In the genomic region with DNA sequence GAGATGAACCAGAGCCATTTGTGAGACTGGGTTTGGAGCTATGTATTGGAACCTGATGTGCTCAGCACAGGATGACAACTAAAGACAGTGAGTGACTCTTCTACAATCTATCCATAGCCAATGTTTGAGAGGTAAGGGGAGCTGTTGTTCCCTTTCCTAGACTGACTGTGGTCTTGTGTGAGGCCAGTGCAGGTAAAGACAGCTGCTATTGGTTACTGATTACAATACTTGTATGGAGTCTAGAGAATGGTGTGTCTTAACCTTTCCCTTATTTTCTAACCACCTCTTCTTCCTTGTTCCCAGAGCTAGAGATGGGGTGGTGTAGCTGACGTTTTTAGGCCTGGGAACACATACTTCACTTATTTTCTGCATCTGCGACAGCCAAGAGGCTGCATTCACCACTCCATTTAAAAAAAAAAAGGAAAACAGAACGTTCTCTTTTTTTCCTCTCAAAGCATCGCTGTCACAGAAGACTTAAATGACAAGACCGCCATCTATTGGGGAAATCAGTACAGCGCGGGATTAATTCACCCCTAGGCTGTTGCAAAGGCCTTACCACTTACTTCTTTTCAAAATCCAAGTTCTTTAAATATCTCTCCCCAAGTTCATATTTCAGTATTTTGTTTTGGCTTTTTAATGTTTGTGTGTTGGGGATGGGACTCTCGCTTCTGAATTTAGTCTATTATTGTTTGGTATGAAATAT, we compare ENCODE assay signal across 8 mouse cellular contexts. TPM values are rescaled to one million over a fixed set of nuclear protein-coding genes. Genes with fewer than 3 reads are reported as not detected.
DNase-seq lines count a peak whose midpoint lies in the region; ATAC-seq and TF ChIP-seq lines count a peak whose summit lies in the region.

No protein-coding gene starts in this region.

- H3K4me2 ChIP-seq in CH12.LX (ENCODE audit: insufficient read depth, low read depth, poor library complexity, severe bottlenecking): peak overlapping the region; percentile 95
- H3K4me2 ChIP-seq in heart, embryonic 16.5 days (ENCODE audit: low read depth, low read length): peak overlapping the region; percentile 92
- peak overlapping the region; percentile 91 for H3K4me2 ChIP-seq in liver, embryonic 15.5 days

- peak overlapping the region in 2 of 3 experiments; percentile 34 to 72 for H3K4me3 ChIP-seq in CH12.LX (replicated peaks in 1 of 3; ENCODE audit: low read depth in 2 of 3, low read length in 2 of 3, poor library complexity in 1 of 3)
- peak overlapping the region; percentile 69 for H3K4me3 ChIP-seq in erythroblast, embryonic 14.5 days (replicated peaks)
- H3K4me3 ChIP-seq in heart, embryonic 16.5 days (ENCODE audit: low read length): peak overlapping the region; percentile 64
- peak overlapping the region; percentile 68 for H3K4me3 ChIP-seq in liver, embryonic 15.5 days (replicated peaks)

- TF ChIP-seq POLR2A in CH12.LX (IDR thresholded peaks at IDR 0.05; ENCODE audit: low read depth, low read length): no peak; the same call in 1 of the 2 replicates
- no peak for TF ChIP-seq POLR2A in brain, embryonic 14.5 days (IDR thresholded peaks at IDR 0.05; ENCODE audit: borderline replicate concordance, extremely low read depth, insufficient read depth, insufficient read length, poor library complexity, severe bottlenecking)

- peak overlapping the region; percentile 79; the same call in 1 of the 2 replicates for H3K9ac ChIP-seq in CH12.LX (ENCODE audit: insufficient read depth, low read depth)
- H3K9ac ChIP-seq in heart, embryonic 16.5 days (ENCODE audit: low read length): peak overlapping the region; percentile 73
- no peak overlapping the region for H3K9ac ChIP-seq in liver, embryonic 15.5 days

- dilution Hi-C loops in CH12.LX (cut with MboI; ENCODE audit: extremely low pct_ligation_motif_present, extremely low pct_unique_long_range_greater_than_20kb, low sequenced_read_pairs): no loop called here

- no peak; the same call in 1 of the 2 replicates for ATAC-seq in heart, embryonic 16.5 days (replicated peaks; ENCODE audit: extremely low read depth, insufficient read depth, low FRiP score)
- peak; percentile 53; the same call in 1 of the 2 replicates for ATAC-seq in liver, embryonic 15.5 days (ENCODE audit: insufficient read depth)

- no peaks in the 10 kb centered on the region for H3K27me3 ChIP-seq in CH12.LX (replicated peaks)
- H3K27me3 ChIP-seq in erythroblast, embryonic 14.5 days (ENCODE audit: control insufficient read depth): no peaks in the 10 kb centered on the region
- no peaks in the 10 kb centered on the region for H3K27me3 ChIP-seq in heart, embryonic 16.5 days (ENCODE audit: control insufficient read depth, insufficient read depth, low read length)
- no peaks in the 10 kb centered on the region for H3K27me3 ChIP-seq in liver, embryonic 15.5 days

- TF ChIP-seq EP300 in CH12.LX (IDR thresholded peaks at IDR 0.05; ENCODE audit: low read length): peak; percentile 51

- peak overlapping the region; percentile 28 for H3K27ac ChIP-seq in CH12.LX (ENCODE audit: insufficient read depth, low read depth)
- H3K27ac ChIP-seq in heart, embryonic 16.5 days (ENCODE audit: low read length): peak overlapping the region; percentile 84
- H3K27ac ChIP-seq in liver, embryonic 15.5 days (replicated peaks): 0 out of 2 replicates have a peak overlapping the region, but pooled peaks have one; percentile 73

- 2% methylated on average over 8 of the region's 8 CpGs for WGBS in heart, embryonic 16.5 days
- WGBS in liver, embryonic 15.5 days (ENCODE audit: insufficient replicate concordance): 1% methylated on average over 8 of the region's 8 CpGs

- in situ Hi-C loops in CH12.LX (cut with MboI; ENCODE audit: low pct_ligation_motif_present, low pct_unique_long_range_greater_than_20kb, low sequenced_read_pairs): loop anchor here (10.0 kb wide), 1 partner anchor 91 kb away; the partner anchor contains the start of gene Zfp54

- H3K79me2 ChIP-seq in CH12.LX (replicated peaks; ENCODE audit: control insufficient read depth, extremely low read depth, insufficient read depth, poor library complexity, severe bottlenecking): no peaks in the 10 kb centered on the region

- H3K4me1 ChIP-seq in CH12.LX (ENCODE audit: control insufficient read depth in 1 of 2, insufficient read depth in 2 of 2): peaks cover 3 to 5% of the 10 kb centered on the region in 2 experiments
- peaks cover 17% of the 10 kb centered on the region for H3K4me1 ChIP-seq in erythroblast, embryonic 14.5 days (ENCODE audit: control insufficient read depth)
- peaks cover 4% of the 10 kb centered on the region for H3K4me1 ChIP-seq in heart, embryonic 16.5 days (ENCODE audit: control insufficient read depth, insufficient read depth, low read length)
- H3K4me1 ChIP-seq in liver, embryonic 15.5 days (replicated peaks): peaks cover 17% of the 10 kb centered on the region

- peaks cover 12% of the 10 kb centered on the region in 2 experiments for H3K36me3 ChIP-seq in CH12.LX (replicated peaks in 1 of 2; ENCODE audit: control insufficient read depth in 1 of 2, insufficient read depth in 1 of 2, low read length in 1 of 2)
- H3K36me3 ChIP-seq in erythroblast, embryonic 14.5 days (ENCODE audit: control insufficient read depth): peaks cover under 1% of the 10 kb centered on the region
- H3K36me3 ChIP-seq in heart, embryonic 16.5 days (ENCODE audit: control insufficient read depth, insufficient read depth): 0 out of 2 replicates have a peak, but pooled peaks cover 4% of the 10 kb centered on the region
- no peaks in the 10 kb centered on the region for H3K36me3 ChIP-seq in liver, embryonic 15.5 days (replicated peaks)

- TF ChIP-seq CTCF in CH12.LX (conservative IDR thresholded peaks at IDR 0.05 in 1 of 2, IDR thresholded peaks at IDR 0.05 in 1 of 2; ENCODE audit: low read depth in 2 of 2, low read length in 2 of 2): peak; percentile 44 to 90
- TF ChIP-seq CTCF in brain, embryonic 14.5 days (IDR thresholded peaks at IDR 0.05; ENCODE audit: borderline replicate concordance, extremely low read depth, insufficient read depth, insufficient read length): peak; percentile 64; the same call in 1 of the 2 replicates

- H3K9me3 ChIP-seq in CH12.LX (replicated peaks; ENCODE audit: low read length): peaks cover 5% of the 10 kb centered on the region
- H3K9me3 ChIP-seq in erythroblast, embryonic 14.5 days (ENCODE audit: control insufficient read depth, low read length): no peaks in the 10 kb centered on the region
- H3K9me3 ChIP-seq in heart, embryonic 16.5 days (replicated peaks; ENCODE audit: control insufficient read depth, low read length): no peaks in the 10 kb centered on the region
- H3K9me3 ChIP-seq in liver, embryonic 15.5 days (replicated peaks): no peaks in the 10 kb centered on the region

- peak; percentile 95 for TF ChIP-seq RAD21 in CH12.LX (IDR thresholded peaks at IDR 0.05; ENCODE audit: low read depth, low read length)

- peak; percentile 83 for DNase-seq in CH12.LX (ENCODE audit: extremely low read depth)
- DNase-seq in brain, embryonic 14.5 days (ENCODE audit: low read depth): peak; percentile 93
- DNase-seq in kidney, postnatal 25 days: peak; percentile 75 to 79
- peak; percentile 32 for DNase-seq in neural tube, embryonic 10.5 days (ENCODE audit: extremely low spot score, low spot score)
- DNase-seq in testis, postnatal 14 days (ENCODE audit: low spot score): peak; percentile 42

TF ChIP-seq in CH12.LX, 34 proteins besides CTCF, POLR2A, EP300 and RAD21 (continues in another document):
- TF ChIP-seq ELF1 (IDR thresholded peaks at IDR 0.05; ENCODE audit: low read depth, low read length): 0 out of 2 replicates have a peak, but pooled peaks have one; percentile 9
- no peak for TF ChIP-seq MAX (IDR thresholded peaks at IDR 0.05; ENCODE audit: low read length)
- peak; percentile 81 for TF ChIP-seq MYC (IDR thresholded peaks at IDR 0.05; ENCODE audit: low read depth, low read length)
- peak; percentile 65 for TF ChIP-seq SIN3A (IDR thresholded peaks at IDR 0.05; ENCODE audit: low read length)
- TF ChIP-seq JUN (IDR thresholded peaks at IDR 0.05; ENCODE audit: insufficient read depth, low read depth, low read length): no peak
- TF ChIP-seq ETS1 (conservative IDR thresholded peaks at IDR 0.05; ENCODE audit: low read depth, low read length): no peak
- no peak for TF ChIP-seq TCF12 (IDR thresholded peaks at IDR 0.05; ENCODE audit: low read depth, low read length)
- peak; percentile 16; the same call in 1 of the 2 replicates for TF ChIP-seq IRF4 (IDR thresholded peaks at IDR 0.05; ENCODE audit: low read depth, low read length)
- peak; percentile 82; the same call in 1 of the 2 replicates for TF ChIP-seq E2F4 (IDR thresholded peaks at IDR 0.05; ENCODE audit: insufficient replicate concordance, low read depth, low read length)
- TF ChIP-seq JUND (conservative IDR thresholded peaks at IDR 0.05; ENCODE audit: low read depth, low read length): peak; percentile 54; the same call in 1 of the 2 replicates
- TF ChIP-seq TBP (conservative IDR thresholded peaks at IDR 0.05; ENCODE audit: low read depth, low read length): no peak
- peak; percentile 74 for TF ChIP-seq SMC3 (IDR thresholded peaks at IDR 0.05; ENCODE audit: low read depth, low read length)

RNA-seq across cellular contexts. Expression of gene Zfp52, which starts 19.8 kb away (rescaled TPM):
- 8.6 and 9.6 TPM in 2 replicates for total RNA-seq in CH12.LX (2012; rRNA removed)
- 15.4 and 16.3 TPM in 2 replicates for total RNA-seq in CH12.LX (2014; rRNA removed)
- polyA plus RNA-seq in CH12.LX (2012; ENCODE audit: insufficient read length, low read depth): 5.9 and 6.4 TPM in 2 replicates
- 1.0 and 1.5 TPM in 2 replicates for polyA plus RNA-seq in brain, embryonic 14.5 days (2012; rRNA removed)
- 0.01 TPM in 1 of 2 replicates, not detected in the other for polyA plus RNA-seq in erythroblast, embryonic 14.5 days (2012)
- 4.3 and 4.9 TPM in 2 replicates for polyA plus RNA-seq in heart, embryonic 16.5 days (2015; fragmentation: Nextera tagmentation; extraction: Ambion mirVana)
- 0.83 and 0.94 TPM in 2 replicates for polyA plus RNA-seq in liver, embryonic 15.5 days (2015; fragmentation: Nextera tagmentation; extraction: Ambion mirVana)

RNA-seq across cellular contexts. Expression of gene Zfp53, which starts 26.8 kb away (rescaled TPM):
- total RNA-seq in CH12.LX (2012; rRNA removed): 4.7 and 5.4 TPM in 2 replicates
- total RNA-seq in CH12.LX (2014; rRNA removed): 8.4 and 9.6 TPM in 2 replicates
- 2.4 and 3.7 TPM in 2 replicates for polyA plus RNA-seq in CH12.LX (2012; ENCODE audit: insufficient read length, low read depth)
- polyA plus RNA-seq in brain, embryonic 14.5 days (2012; rRNA removed): 3.6 and 4.1 TPM in 2 replicates
- polyA plus RNA-seq in erythroblast, embryonic 14.5 days (2012): 0.05 and 0.13 TPM in 2 replicates
- polyA plus RNA-seq in heart, embryonic 16.5 days (2015; fragmentation: Nextera tagmentation; extraction: Ambion mirVana): 5.6 and 6.9 TPM in 2 replicates
- 3.0 and 3.6 TPM in 2 replicates for polyA plus RNA-seq in liver, embryonic 15.5 days (2015; fragmentation: Nextera tagmentation; extraction: Ambion mirVana)

RNA-seq across cellular contexts. Expression of gene Zfp948, which starts 51.3 kb away (rescaled TPM):
- 0.72 and 0.97 TPM in 2 replicates for total RNA-seq in CH12.LX (2012; rRNA removed)
- 1.6 and 1.7 TPM in 2 replicates for total RNA-seq in CH12.LX (2014; rRNA removed)
- 0.67 and 0.74 TPM in 2 replicates for polyA plus RNA-seq in CH12.LX (2012; ENCODE audit: insufficient read length, low read depth)
- 12.1 and 14.4 TPM in 2 replicates for polyA plus RNA-seq in brain, embryonic 14.5 days (2012; rRNA removed)
- polyA plus RNA-seq in erythroblast, embryonic 14.5 days (2012): 0.09 and 0.14 TPM in 2 replicates
- 10.9 and 13.2 TPM in 2 replicates for polyA plus RNA-seq in heart, embryonic 16.5 days (2015; fragmentation: Nextera tagmentation; extraction: Ambion mirVana)
- 4.1 TPM in 2 replicates for polyA plus RNA-seq in liver, embryonic 15.5 days (2015; fragmentation: Nextera tagmentation; extraction: Ambion mirVana)

Comparison
In these comparisons a context has a peak if more than half of its experiments do, and no peak if none do; other contexts are left out.
1. DNase-seq: peak in every context shown above with its lines; median percentile 93 in brain, embryonic 14.5 days; 83 in CH12.LX; 77 in kidney, postnatal 25 days; 42 in testis, postnatal 14 days; 32 in neural tube, embryonic 10.5 days.
2. H3K27ac ChIP-seq: peak in every context shown above with its lines; median percentile 84 in heart, embryonic 16.5 days; 73 in liver, embryonic 15.5 days; 28 in CH12.LX.